Mouse (Mus musculus): ENCODE results near the gene Gm49322.
"Not testable (repeated sequence)": the region's sequence is repeated elsewhere in the genome, so short reads cannot be mapped to it uniquely, and the experiment has no call there.

The Gm49322 gene

GRCm38 (mm10) chr10:80605721-80606120 is at the start of gene Gm49322:
Gene Gm49322 (plus strand): TSS chr10:80606021.
- in situ Hi-C loops (cut with MboI; ENCODE audit: unreplicated experiment in 2 of 2): not testable (repeated sequence)

GRCm38 (mm10) chr10:80557346-80557965 is 48.4 kb upstream of the Gm49322 start:
- in situ Hi-C loops (cut with MboI; ENCODE audit: unreplicated experiment in 2 of 2): loop anchor here (5.0 to 25.0 kb wide), 2 partner anchors 35 to 330 kb away; no protein-coding TSS in a partner anchor

DNA sequence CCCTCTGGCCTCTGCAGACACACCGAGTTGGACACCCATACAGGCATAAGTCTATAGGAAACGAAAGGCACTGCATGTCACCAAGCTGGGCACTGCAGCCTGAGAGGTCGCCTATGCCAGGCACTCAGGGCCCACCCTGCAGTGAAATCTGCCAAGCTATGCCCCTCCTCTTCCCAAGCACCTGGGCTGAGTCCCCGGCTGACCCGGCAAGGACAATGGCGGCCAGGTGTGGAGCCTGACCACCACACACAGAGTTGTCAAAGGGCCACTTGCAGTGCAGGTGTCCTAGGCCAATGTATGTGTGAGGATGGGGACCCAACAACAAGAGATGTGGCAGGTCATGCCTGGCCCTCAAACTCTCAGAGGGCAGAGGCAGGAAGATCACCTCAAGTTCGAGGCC is 46.4 kb upstream of the Gm49322 start:
- in situ Hi-C loops (cut with MboI; ENCODE audit: unreplicated experiment in 2 of 2): loop anchor here (5.0 to 25.0 kb wide), 2 partner anchors 37 to 328 kb away; no protein-coding TSS in a partner anchor

- in situ Hi-C loops (cut with MboI; ENCODE audit: unreplicated experiment in 2 of 2): loop anchor here in 1 of 2 experiments (25.0 kb wide), 1 partner anchor 327 kb away; no protein-coding TSS in a partner anchor
Observed at GRCm38 (mm10) chr10:80560621-80561020, 45.2 kb upstream of the Gm49322 start.

DNA sequence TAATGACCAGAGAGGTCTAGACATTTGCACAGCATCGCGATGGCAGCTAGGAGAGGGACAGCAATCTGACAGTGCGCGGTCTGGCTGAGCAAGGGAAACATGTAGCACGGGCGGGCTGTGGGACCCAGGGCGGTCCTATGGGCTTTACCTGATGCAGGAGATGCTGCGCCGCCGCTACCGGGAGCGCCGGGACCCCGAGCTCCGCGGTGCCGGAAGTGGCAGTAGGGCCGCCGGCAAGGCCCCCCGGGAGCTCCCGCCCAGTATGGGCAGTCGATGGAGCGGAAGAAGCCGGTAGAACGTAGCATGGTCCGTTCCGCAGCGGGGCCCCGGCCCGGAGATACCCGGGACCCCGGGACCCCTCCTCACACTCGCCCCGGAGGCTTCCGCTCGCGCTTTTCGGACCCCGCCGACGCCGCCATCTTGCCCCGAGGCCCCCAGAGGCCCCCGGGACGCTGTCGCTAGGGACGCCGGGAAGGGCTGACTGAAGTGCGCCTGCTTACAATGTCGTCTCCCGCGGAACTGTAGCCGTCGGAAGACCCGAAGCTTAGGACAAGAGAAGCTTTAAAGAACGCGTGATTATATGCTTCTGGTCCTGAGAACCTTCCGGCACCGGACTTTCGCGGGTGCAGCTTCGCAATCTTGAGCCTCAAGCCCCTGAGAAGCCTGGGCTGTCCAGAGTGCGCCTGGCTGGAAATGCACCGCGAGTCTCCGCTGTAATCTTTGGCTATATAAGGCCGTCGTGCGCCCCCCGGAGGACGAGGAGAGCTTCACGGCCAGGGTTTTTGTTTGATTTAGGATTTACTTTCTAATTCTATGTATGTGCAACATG is 44.5 kb upstream of the Gm49322 start, which contains the start of gene Rexo1:
TSS of gene Rexo1 (minus strand) at position 445 of the 829 bp plus-strand sequence.
- in situ Hi-C loops (cut with MboI; ENCODE audit: unreplicated experiment in 2 of 2): loop anchor here in 1 of 2 experiments (25.0 kb wide), 1 partner anchor 326 kb away; no protein-coding TSS in a partner anchor

DNA sequence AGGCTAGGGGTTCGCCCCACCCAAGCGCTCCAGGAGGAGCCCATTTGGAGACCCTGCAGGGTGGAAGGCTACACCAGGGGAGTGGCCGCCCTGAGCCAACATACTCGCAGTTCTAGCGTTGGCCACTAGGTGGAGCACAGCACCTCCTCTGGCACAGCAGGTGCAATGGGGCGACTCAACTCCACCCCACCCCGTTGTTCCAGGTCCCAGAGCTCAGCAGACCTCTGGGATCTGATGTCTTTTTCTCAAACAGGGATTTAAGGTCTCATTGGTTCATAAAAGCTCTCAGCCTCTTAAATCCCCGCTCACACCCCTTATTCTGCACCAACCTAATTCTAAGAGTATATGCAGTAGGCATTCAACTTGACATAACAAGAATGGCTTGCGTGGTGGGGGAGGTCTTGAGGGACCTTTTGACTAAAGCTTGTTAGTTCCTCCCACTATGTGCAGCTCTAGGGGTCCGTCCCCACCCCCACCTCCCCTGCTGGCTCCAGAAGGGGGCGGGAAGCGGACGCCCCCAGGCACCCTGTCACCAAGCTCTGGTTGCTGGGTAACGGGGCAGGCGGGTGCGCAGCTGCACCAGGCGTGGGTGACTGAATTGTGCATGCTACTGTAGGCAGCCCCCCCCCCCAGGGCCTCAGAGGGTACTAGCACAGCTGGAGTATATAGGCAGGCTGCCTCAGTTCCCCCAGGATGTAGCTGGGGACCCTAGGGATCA is 39.3 kb upstream of the Gm49322 start:
- in situ Hi-C loops (cut with MboI; ENCODE audit: unreplicated experiment in 2 of 2): loop anchor here in 1 of 2 experiments (25.0 kb wide), 1 partner anchor 321 kb away; no protein-coding TSS in a partner anchor

GRCm38 (mm10) chr10:80568876-80569275 is 36.9 kb upstream of the Gm49322 start:
- in situ Hi-C loops (cut with MboI; ENCODE audit: unreplicated experiment in 2 of 2): loop anchor here in 1 of 2 experiments (25.0 kb wide), 1 partner anchor 318 kb away; no protein-coding TSS in a partner anchor

DNA sequence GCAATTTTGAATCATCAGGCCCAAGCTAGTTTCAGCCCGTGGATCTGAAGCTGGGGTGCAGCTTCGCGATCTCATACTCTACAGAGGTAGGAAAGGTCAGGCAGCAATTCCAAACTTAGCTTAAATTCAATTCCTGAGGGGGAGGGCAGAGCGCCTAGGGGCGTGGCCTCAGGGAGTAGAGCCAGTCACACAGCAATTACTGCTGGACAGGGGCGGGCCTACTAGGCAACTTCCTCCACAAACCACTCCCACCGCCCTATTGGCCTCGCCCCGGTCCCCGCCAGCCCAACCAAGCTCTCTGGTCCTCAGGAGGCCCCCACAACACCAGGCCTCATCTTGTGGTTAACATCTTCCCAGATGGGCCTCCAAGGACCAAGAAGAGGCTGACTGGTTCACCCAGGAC is 36.2 kb upstream of the Gm49322 start:
- in situ Hi-C loops (cut with MboI; ENCODE audit: unreplicated experiment in 2 of 2): loop anchor here (10.0 to 25.0 kb wide), 2 partner anchors 175 to 318 kb away; partner anchors contain the start of gene Ap3d1 (in 1 of the 2)

- in situ Hi-C loops (cut with MboI; ENCODE audit: unreplicated experiment in 2 of 2): loop anchor here (10.0 to 25.0 kb wide), 2 partner anchors 174 to 317 kb away; partner anchors contain the start of gene Ap3d1 (in 1 of the 2)
Observed at GRCm38 (mm10) chr10:80570419-80570818, 35.4 kb upstream of the Gm49322 start.

GRCm38 (mm10) chr10:80570871-80571836 is 34.7 kb upstream of the Gm49322 start:
- in situ Hi-C loops (cut with MboI; ENCODE audit: unreplicated experiment in 2 of 2): loop anchor here (10.0 to 25.0 kb wide), 2 partner anchors 174 to 316 kb away; partner anchors contain the start of gene Ap3d1 (in 1 of the 2)

- in situ Hi-C loops (cut with MboI; ENCODE audit: unreplicated experiment in 2 of 2): loop anchor here (10.0 to 25.0 kb wide), 2 partner anchors 172 to 315 kb away; partner anchors contain the start of gene Ap3d1 (in 1 of the 2)
Observed at GRCm38 (mm10) chr10:80572477-80572876, 33.3 kb upstream of the Gm49322 start.

DNA sequence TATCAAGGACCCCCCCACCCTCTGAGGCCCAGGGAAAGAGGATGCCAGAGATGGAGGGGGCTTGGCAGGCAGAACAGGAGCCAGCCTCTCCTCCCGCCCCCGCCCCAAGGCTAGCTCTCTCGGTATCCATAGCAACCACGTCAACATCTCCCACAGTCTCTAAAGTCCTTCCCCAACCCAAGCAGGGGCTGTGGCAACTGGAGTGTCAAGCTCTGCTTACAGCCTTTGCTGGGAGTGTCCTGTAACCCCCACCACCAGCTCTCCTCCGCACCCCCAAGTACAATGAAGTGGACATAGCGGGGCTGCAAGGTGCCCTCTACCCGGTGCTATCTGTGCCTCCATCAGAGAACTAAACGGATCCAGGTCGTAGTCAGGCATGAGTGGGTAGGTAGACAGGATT is 31.9 kb upstream of the Gm49322 start:
- in situ Hi-C loops (cut with MboI; ENCODE audit: unreplicated experiment in 2 of 2): loop anchor here (10.0 to 25.0 kb wide), 2 partner anchors 171 to 313 kb away; partner anchors contain the start of gene Ap3d1 (in 1 of the 2)

DNA sequence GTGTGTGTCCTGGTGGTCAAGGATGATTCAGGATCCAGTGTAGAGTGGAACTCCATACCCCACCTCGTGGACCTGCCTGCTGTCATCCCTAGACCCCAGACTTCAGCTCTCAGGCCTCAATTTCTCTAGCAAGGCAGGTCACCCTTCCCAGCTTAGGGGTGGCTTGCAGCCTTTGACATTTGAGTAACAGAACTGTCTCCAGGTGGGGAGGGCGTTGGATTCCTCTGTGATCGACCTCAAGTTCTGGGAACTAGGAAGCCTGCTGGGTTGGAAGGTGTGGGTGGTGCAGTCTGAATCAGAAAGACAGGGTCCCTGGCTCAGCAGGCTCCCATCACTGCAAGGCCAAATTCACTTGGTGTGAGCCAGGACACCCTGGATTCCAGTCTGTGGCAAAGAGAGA is 30.9 kb upstream of the Gm49322 start:
- in situ Hi-C loops (cut with MboI; ENCODE audit: unreplicated experiment in 2 of 2): loop anchor here (5.0 to 25.0 kb wide), 6 partner anchors 37 to 312 kb away; partner anchors contain the start of gene Ap3d1 (in 1 of the 2)

GRCm38 (mm10) chr10:80575925-80576324 is 29.9 kb upstream of the Gm49322 start:
- in situ Hi-C loops (cut with MboI; ENCODE audit: unreplicated experiment in 2 of 2): loop anchor here (5.0 to 10.0 kb wide), 5 partner anchors 36 to 169 kb away; partner anchors contain the start of gene Ap3d1 (in 1 of the 2)

DNA sequence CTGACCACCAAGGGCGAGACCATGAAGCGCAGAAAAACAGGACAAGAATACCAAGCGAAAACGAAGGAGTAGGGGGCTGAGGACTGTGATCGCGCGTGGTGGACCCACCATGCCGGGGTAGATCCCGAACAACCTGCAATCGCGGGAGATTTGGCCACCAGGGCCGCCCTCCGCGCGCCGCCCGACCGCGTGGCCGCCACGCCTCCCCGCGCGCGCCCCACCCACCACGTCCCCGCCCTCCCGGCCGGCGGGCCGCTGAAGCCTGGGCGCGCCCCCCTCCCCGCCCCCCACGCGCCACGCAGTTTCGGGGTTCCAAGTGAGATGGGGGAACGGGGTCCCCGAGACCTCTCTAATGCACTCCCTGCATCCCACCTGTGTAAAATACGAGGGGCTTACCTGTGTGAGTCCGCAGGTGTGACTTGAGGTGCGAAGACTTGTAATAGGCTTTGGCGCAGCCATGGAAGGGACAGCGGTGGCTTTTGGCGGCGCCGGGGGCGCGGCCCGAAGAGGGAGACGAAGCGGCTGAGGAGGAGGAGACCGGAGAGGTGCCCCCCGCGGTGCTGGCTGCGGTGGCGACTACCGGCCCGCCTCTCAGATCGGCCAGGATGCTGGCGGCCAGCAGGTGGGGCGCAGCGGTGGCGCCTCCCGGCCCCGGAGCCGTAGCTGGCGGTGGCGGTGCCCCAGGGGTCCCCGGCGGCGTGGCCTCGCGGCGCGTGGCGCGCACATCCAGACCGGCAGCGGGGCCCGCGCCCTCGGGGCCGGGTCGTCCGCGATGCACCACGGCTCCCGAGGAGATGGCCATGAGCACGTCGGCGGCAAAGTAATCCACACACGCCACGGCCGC is 29.2 kb upstream of the Gm49322 start:
- in situ Hi-C loops (cut with MboI; ENCODE audit: unreplicated experiment in 2 of 2): loop anchor here (5.0 to 10.0 kb wide), 5 partner anchors 36 to 168 kb away; partner anchors contain the start of gene Ap3d1 (in 1 of the 2)

GRCm38 (mm10) chr10:80577195-80578130 is 28.4 kb upstream of the Gm49322 start, which contains the start of gene Klf16:
Gene Klf16 (minus strand): TSS chr10:80577321.
- in situ Hi-C loops (cut with MboI; ENCODE audit: unreplicated experiment in 2 of 2): loop anchor here (5.0 to 10.0 kb wide), 5 partner anchors 35 to 167 kb away; partner anchors contain the start of gene Ap3d1 (in 1 of the 2)
